Mouse (Mus musculus) layer of hippocampus, adult 18-20 months (tissue): ENCODE measurements at regions not wholly inside any gene's neighbourhood (a gene's known extent, or its start where the extent isn't known, plus 50 kb on each side); places are given as distances from the start of the nearest gene placed in this dataset.
A peak's percentile ranks its signal among the peaks of the same experiment; 100 is the strongest.

ENCODE experiments used
- DNase-seq, 2 experiments: peaks; one replicate each; pipeline ENCODE4 v3.0.0; 2022; ENCODE audit warnings: low spot score in 2 of 2

- no peak for DNase-seq
Observed at GRCm38 (mm10) chr4:97132650-97133049, 50.3 kb downstream of the Gm10192 start.

DNA sequence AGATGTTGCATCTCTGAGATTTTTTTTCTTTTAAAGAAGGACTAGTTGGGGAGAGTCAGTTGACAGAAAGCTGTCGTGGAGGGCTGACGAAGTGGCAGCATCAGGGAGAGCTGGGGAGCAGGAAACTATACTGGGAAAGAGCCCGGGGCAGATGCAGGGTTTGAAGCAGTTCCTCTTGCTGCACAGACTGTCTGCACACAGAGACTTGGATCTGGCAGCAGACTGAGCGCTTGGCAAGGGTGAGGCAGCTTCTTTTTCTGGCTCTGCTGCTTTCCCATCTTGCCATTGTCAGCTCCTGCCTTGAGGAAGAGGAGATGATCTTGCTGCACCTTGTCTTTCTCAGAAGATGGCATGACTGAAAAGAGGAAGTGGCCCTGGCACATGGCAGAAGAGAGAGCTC, 55.2 kb downstream of the Gm10192 start:
- peak; percentile 8 to 61 for DNase-seq

- DNase-seq: peak in 1 of 2 experiments; percentile 15
Observed at GRCm38 (mm10) chr4:97123861-97124260, 59.1 kb downstream of the Gm10192 start.

- DNase-seq: no peak
Observed at GRCm38 (mm10) chr4:97121952-97122351, 61.0 kb downstream of the Gm10192 start.

DNA sequence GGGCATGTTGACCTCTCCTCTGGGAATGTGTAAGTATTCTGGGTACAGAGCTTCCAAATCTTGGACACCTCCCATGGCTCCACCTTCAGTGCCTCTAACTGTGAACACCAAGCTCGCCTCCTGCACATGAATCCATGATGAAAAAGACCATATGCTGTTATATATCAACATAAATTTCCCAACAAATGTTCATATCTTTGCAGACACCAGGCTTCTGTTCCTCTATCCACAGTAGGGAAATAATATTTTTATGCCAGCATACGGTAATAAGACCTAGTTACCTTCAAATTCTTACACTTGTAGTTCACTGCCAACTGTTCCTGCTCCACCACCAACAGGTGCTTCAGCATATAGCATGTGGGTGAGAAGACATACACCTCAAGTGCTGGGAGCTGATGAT, 63.5 kb downstream of the Gm10192 start:
- DNase-seq: peak in 1 of 2 experiments; percentile 25

DNA sequence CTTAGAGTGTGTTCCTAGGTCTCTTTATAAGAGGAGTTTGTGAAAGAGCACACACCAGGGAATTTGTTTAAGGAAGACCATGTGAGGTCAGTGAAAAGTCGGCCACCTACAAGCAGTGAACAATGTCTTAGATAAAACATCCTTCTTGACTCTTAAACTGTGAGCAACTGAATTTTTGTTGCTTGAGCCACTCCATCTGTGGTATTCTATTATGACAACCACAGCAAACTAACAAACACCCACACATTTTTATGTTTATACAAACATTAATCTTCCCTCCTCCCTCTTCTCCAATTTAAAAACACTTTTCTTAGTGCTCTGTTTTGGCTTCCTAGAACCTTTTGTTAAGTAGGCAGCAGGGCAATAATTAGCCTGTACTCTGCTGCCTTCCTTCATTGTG, 66.0 kb downstream of the Gm10192 start:
- DNase-seq: no peak

DNA sequence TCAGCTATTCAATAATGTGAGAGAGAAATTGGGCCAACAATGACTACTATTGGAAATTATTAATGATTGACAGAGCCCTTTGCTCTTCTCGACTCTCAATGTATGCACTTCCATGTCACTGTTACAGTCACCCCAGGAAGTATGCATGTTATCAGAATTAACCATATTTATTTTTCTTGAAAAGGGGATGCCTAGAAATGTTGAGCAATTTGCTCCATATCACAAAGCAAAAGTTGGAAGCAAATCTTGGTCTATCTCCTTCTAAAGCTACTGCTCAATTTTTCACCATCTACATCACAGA, 80.3 kb downstream of the Gm10192 start:
- DNase-seq: no peak

DNA sequence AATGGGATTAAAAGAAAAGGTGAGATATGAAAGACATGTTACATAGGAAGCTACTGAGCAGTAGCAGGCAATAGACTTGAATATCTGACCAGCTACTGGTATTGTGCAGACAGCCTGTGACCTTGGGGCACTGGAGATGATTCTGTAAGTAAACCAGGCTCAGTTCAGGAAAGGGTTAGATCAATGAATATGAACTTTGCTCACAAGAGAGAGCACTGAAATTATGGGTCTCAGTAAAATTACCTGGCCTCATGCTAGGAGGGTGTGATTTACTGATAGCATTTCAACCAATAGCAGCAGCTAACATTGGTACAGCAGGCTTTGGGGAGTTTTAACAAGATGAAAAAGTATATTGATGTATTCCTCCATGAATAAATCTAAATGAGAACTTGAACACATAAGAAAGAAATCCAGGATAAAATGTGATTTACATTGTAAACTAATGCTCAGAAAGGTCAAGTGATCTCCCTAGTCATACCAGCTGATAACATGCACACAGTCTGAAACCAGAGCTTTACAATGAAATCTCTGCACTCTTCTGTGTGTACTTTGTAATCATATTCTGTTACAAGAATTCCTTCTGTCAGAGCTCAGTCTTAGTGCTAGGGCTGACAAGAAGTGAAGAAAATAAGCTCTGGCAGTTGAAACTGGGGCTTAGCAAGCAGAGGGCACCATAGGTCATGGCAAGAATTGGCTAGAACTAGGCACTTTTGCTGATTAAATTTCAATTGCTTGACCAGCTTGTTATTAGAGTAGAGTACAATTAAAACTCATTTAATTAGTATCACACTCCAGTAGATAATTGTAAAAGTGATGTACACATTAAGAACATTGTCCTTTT, 80.8 kb downstream of the Gm10192 start:
- DNase-seq: no peak

GRCm38 (mm10) chr4:97099721-97100120, 83.2 kb downstream of the Gm10192 start:
- no peak for DNase-seq

DNA sequence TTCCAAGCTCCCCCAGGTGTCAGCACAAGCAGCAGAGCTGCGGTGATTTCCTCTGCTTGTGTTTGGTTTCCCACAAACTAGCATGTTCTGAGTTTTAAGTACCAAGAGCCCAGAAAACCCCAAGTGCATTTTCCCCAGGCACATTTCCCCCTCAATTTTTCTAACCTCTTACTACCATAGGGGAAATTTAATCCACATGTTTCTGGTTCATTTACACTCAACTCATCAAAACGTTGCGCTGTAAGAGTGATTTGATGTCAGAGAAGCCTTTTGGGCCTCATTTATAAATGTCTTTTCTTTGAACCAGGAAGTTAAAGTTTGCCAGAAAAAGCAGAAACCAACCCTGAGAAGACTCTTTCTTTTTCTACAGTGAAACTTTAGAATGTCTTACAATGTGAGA, 89.4 kb downstream of the Gm10192 start:
- DNase-seq: no peak

DNA sequence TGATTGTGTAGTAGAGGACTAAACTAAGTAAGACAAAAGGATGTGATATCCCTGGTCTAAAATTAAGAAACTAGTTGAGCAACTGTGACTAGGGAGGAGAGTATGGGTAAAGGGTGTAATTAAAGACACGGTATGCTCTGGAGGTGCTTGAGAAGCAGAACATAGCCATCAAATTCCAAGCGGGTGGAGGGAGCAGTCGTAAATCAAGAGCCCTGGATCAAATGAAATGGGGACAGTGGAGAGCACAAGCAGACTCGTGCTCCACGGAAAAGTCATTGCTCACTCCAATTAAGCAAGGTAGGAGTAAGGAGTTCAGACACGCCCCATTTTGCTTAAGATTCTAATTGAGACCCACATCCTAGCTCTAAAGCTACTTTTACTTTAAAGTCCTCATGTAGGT, 132.2 kb downstream of the Gm10192 start:
- no peak for DNase-seq

GRCm38 (mm10) chr4:97049045-97049674, 133.8 kb downstream of the Gm10192 start:
- DNase-seq: no peak

GRCm38 (mm10) chr4:97037693-97038348, 145.1 kb downstream of the Gm10192 start:
- DNase-seq: peak; percentile 28 to 74

DNA sequence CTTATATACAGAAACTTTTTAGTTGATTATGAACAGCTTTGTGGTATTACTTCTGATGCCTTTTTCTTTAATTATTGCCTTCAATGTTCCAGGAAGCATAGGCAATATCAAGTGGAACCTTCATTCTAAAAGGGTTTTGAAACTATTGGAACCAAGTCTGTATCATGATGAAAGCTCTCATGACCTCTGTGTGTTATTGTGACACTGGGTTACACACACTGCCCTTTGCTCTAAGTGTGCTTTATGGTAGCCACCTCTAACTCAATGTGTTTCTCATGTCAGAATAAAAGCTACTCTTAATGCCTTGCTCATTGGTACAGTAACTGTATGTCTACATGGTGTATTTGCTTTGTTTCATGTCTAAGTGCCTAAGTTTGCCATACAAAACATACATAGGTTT, 154.0 kb downstream of the Gm10192 start:
- DNase-seq: no peak

- no peak for DNase-seq
Observed at GRCm38 (mm10) chr4:97025446-97026040, 157.4 kb downstream of the Gm10192 start.

- DNase-seq: no peak
Observed at GRCm38 (mm10) chr4:97001321-97001720, 181.6 kb downstream of the Gm10192 start.

- DNase-seq: peak in 1 of 2 experiments; percentile 14
Observed at GRCm38 (mm10) chr4:96980311-96980710, 195.3 kb upstream of the Gm12695 start.

- DNase-seq: peak in 1 of 2 experiments; percentile 9
Observed at GRCm38 (mm10) chr4:96979876-96980275, 194.9 kb upstream of the Gm12695 start.

DNA sequence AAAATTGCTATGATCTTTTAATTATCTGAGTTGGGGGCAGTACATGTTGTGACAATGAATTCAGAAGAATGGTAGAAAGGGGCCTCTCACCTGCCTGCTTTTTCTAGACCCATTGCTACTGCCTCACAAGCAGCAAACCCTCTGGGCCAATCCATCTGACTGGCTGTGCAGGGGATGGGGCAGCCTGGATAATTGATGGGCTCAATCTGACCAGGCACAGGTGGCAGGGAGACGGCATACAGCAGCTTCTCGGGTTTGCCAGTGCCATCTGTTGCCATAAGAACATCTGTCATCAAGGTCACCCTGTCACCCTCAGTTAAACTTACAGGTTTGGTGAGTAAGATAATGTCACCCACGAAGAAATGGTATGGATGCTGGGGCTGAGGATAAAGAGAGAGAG, 189.9 kb upstream of the Gm12695 start:
- no peak for DNase-seq

DNA sequence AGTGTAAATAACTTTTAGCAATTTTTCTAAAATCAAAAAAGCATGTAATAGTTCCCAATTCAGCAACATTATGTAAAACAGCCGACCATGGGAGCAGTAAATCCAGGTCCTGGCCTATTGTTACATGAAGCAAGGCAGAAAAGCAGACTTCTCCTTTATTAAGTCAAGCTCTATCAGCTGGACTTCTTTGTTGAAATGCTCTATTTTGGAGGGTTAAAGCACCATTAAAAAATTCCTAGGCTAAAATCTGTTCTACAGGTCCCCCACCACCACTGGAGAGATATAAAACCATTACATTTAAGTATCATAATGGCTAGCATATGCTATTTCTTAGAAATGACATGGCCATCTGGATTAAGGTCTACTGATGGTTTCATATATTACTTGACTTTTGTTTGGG, 188.8 kb upstream of the Gm12695 start:
- DNase-seq: no peak

DNA sequence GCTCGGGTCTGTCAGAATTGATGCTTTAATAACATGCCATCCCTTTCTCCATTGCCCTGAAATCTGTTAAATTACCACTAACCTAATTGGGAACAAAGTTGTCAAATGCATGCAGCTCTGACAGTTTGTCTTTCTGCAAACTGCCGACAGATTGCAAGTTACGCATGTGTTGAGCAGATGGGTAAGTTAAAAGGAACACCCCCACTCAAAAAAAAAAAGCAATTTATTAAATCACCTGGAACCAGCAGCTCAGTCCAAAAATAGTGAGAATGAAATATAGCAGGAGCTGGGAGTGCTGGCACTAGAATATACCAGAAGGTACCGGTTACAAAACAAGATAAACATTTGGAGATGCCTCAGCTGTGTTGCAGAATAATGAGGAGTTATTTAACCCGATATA, 184.2 kb upstream of the Gm12695 start:
- peak; percentile 55 to 85 for DNase-seq

- peak; percentile 30 to 72 for DNase-seq
Observed at GRCm38 (mm10) chr4:96968545-96969164, 183.7 kb upstream of the Gm12695 start.
